Mouse (Mus musculus) CH12.LX (cell line): ENCODE measurements at regions not wholly inside any gene's neighbourhood (a gene's known extent, or its start where the extent isn't known, plus 50 kb on each side); places are given as distances from the start of the nearest gene placed in this dataset.

ENCODE experiments used
- DNase-seq: peaks from one replicate; pipeline ENCODE4 v3.0.0-alpha.2; 2013; ENCODE audit errors: extremely low read depth
- H3K27ac ChIP-seq: 2 replicates; pipeline ENCODE4 v1.5.1; 2012; ENCODE audit warnings: low read depth, mild to moderate bottlenecking, control low read depth, moderate library complexity; ENCODE audit not compliant: insufficient read depth
- H3K27me3 ChIP-seq: replicated peaks from 2 replicates; pipeline ENCODE3; 2012; ENCODE audit warnings: inconsistent platforms
- H3K36me3 ChIP-seq, 2 experiments: replicated peaks in 1 of 2; 2 replicates each; pipeline versions ENCODE3 to v1.6.1; 2012; ENCODE audit warnings: inconsistent platforms in 1 of 2, low read length in 1 of 2, mild to moderate bottlenecking in 1 of 2, mixed read lengths in 1 of 2, moderate library complexity in 1 of 2; ENCODE audit not compliant: control insufficient read depth in 1 of 2, insufficient read depth in 1 of 2
- H3K4me1 ChIP-seq, 2 experiments: 2 replicates each; pipeline ENCODE4 v1.6.1; 2012; ENCODE audit warnings: inconsistent platforms in 1 of 2, moderate library complexity in 1 of 2; ENCODE audit not compliant: insufficient read depth in 2 of 2, control insufficient read depth in 1 of 2
- H3K4me2 ChIP-seq: 2 replicates; pipeline ENCODE4 v1.6.1; 2012; ENCODE audit warnings: low read depth, mild to moderate bottlenecking, control low read depth; ENCODE audit not compliant: poor library complexity, insufficient read depth, severe bottlenecking
- H3K4me3 ChIP-seq, 3 experiments: fragments of 150-350 bp in 1 of 3; sonication (generic) in 1 of 3; replicated peaks in 1 of 3; 2 replicates each; pipeline versions ENCODE3 to v1.5.1; 2011 to 2012; ENCODE audit warnings: low read depth in 2 of 3, low read length in 2 of 3, mild to moderate bottlenecking in 2 of 3, moderate library complexity in 2 of 3, control low read depth in 1 of 3, improper control_type of control experiment in 1 of 3, inconsistent platforms in 1 of 3, mixed read lengths in 1 of 3; ENCODE audit not compliant: poor library complexity in 1 of 3
- H3K79me2 ChIP-seq: replicated peaks from 2 replicates; pipeline ENCODE4 v1.6.1; 2012; ENCODE audit warnings: mild to moderate bottlenecking, moderate library complexity; ENCODE audit not compliant: control insufficient read depth, poor library complexity, insufficient read depth, severe bottlenecking; ENCODE audit errors: extremely low read depth
- H3K9ac ChIP-seq: 2 replicates; pipeline ENCODE4 v1.6.1; 2012; ENCODE audit warnings: low read depth, mild to moderate bottlenecking, control low read depth, moderate library complexity; ENCODE audit not compliant: insufficient read depth
- H3K9me3 ChIP-seq: replicated peaks from 2 replicates; pipeline ENCODE3; 2012; ENCODE audit warnings: low read length, inconsistent platforms, mixed read lengths
- BHLHE40 ChIP-seq: IDR thresholded peaks from 2 replicates; pipeline ENCODE4 v1.6.1; 2011; ENCODE audit warnings: mild to moderate bottlenecking, low read depth, low read length, improper control_type of control experiment
- CHD1 ChIP-seq: IDR thresholded peaks from 2 replicates; pipeline ENCODE4 v1.6.1; 2012; ENCODE audit warnings: low read depth, low read length, improper control_type of control experiment, inconsistent platforms
- CHD2 ChIP-seq: IDR thresholded peaks from 2 replicates; pipeline ENCODE4 v1.6.1; 2011; ENCODE audit warnings: low read length, improper control_type of control experiment
- E2F4 ChIP-seq: IDR thresholded peaks from 2 replicates; pipeline ENCODE4 v1.6.1; 2011; ENCODE audit warnings: low read depth, low read length, improper control_type of control experiment; ENCODE audit not compliant: insufficient replicate concordance
- ELF1 ChIP-seq: IDR thresholded peaks from 2 replicates; pipeline ENCODE4 v1.6.1; 2014; ENCODE audit warnings: low read depth, mild to moderate bottlenecking, inconsistent platforms, low read length, improper control_type of control experiment
- EP300 ChIP-seq: IDR thresholded peaks from 2 replicates; pipeline ENCODE4 v1.6.1; 2011; ENCODE audit warnings: low read length, improper control_type of control experiment
- ETS1 ChIP-seq: conservative IDR thresholded peaks from 2 replicates; pipeline ENCODE4 v1.6.1; 2012; ENCODE audit warnings: low read depth, mild to moderate bottlenecking, inconsistent platforms, low read length, improper control_type of control experiment, moderate library complexity
- HCFC1 ChIP-seq: IDR thresholded peaks from 2 replicates; pipeline ENCODE4 v1.6.1; 2012; ENCODE audit warnings: low read depth, mild to moderate bottlenecking, inconsistent platforms, low read length, improper control_type of control experiment
- IRF4 ChIP-seq: IDR thresholded peaks from 2 replicates; pipeline ENCODE4 v1.6.1; 2014; ENCODE audit warnings: low read depth, mild to moderate bottlenecking, inconsistent platforms, low read length, improper control_type of control experiment
- JUN ChIP-seq: IDR thresholded peaks from 2 replicates; pipeline ENCODE4 v1.6.1; 2011; ENCODE audit warnings: low read depth, mild to moderate bottlenecking, low read length, improper control_type of control experiment, moderate library complexity; ENCODE audit not compliant: insufficient read depth
- JUND ChIP-seq: conservative IDR thresholded peaks from 2 replicates; pipeline ENCODE4 v1.6.1; 2011; ENCODE audit warnings: low read depth, low read length, improper control_type of control experiment
- KAT2A ChIP-seq: IDR thresholded peaks from 2 replicates; pipeline ENCODE4 v1.6.1; 2012; ENCODE audit warnings: low read length, improper control_type of control experiment, inconsistent platforms; ENCODE audit not compliant: insufficient replicate concordance
- MAFK ChIP-seq: IDR thresholded peaks from 2 replicates; pipeline ENCODE4 v1.6.1; 2011; ENCODE audit warnings: low read length, improper control_type of control experiment; ENCODE audit not compliant: insufficient replicate concordance
- MAX ChIP-seq: IDR thresholded peaks from 2 replicates; pipeline ENCODE4 v1.6.1; 2011; ENCODE audit warnings: low read length, improper control_type of control experiment
- MAZ ChIP-seq: IDR thresholded peaks from 2 replicates; pipeline ENCODE4 v1.6.1; 2012; ENCODE audit warnings: low read depth, mild to moderate bottlenecking, inconsistent platforms, low read length, improper control_type of control experiment, moderate library complexity
- MEF2A ChIP-seq: IDR thresholded peaks from 2 replicates; pipeline ENCODE4 v1.6.1; 2014; ENCODE audit warnings: low read depth, mild to moderate bottlenecking, inconsistent platforms, low read length, improper control_type of control experiment, borderline replicate concordance
- MXI1 ChIP-seq: IDR thresholded peaks from 2 replicates; pipeline ENCODE4 v1.6.1; 2011; ENCODE audit warnings: mild to moderate bottlenecking, low read depth, low read length, improper control_type of control experiment
- MYC ChIP-seq: IDR thresholded peaks from 2 replicates; pipeline ENCODE4 v1.6.1; 2011; ENCODE audit warnings: low read depth, mild to moderate bottlenecking, improper control_type of control experiment, low read length
- NELFE ChIP-seq: IDR thresholded peaks from 2 replicates; pipeline ENCODE4 v1.6.1; 2011; ENCODE audit warnings: low read depth, low read length, improper control_type of control experiment
- NRF1 ChIP-seq: IDR thresholded peaks from 2 replicates; pipeline ENCODE4 v1.6.1; 2014; ENCODE audit warnings: low read depth, mild to moderate bottlenecking, inconsistent platforms, low read length, improper control_type of control experiment, moderate library complexity
- PAX5 ChIP-seq: IDR thresholded peaks from 2 replicates; pipeline ENCODE4 v1.6.1; 2012; ENCODE audit warnings: low read length, inconsistent platforms, mixed read lengths
- POLR2AphosphoS2 ChIP-seq: IDR thresholded peaks from 2 replicates; pipeline ENCODE4 v1.6.1; 2011; ENCODE audit warnings: low read depth, low read length, improper control_type of control experiment
- RCOR1 ChIP-seq: conservative IDR thresholded peaks from 2 replicates; pipeline ENCODE4 v1.6.1; 2012; ENCODE audit warnings: low read depth, mild to moderate bottlenecking, inconsistent platforms, low read length, improper control_type of control experiment
- SIN3A ChIP-seq: IDR thresholded peaks from 2 replicates; pipeline ENCODE4 v1.6.1; 2012; ENCODE audit warnings: low read length, improper control_type of control experiment, inconsistent platforms
- TBP ChIP-seq: conservative IDR thresholded peaks from 2 replicates; pipeline ENCODE4 v1.6.1; 2011; ENCODE audit warnings: low read depth, low read length, improper control_type of control experiment
- TCF12 ChIP-seq: IDR thresholded peaks from 2 replicates; pipeline ENCODE4 v1.6.1; 2014; ENCODE audit warnings: low read depth, mild to moderate bottlenecking, inconsistent platforms, low read length, improper control_type of control experiment
- UBTF ChIP-seq: IDR thresholded peaks from 2 replicates; pipeline ENCODE4 v1.6.1; 2012; ENCODE audit warnings: low read depth, mild to moderate bottlenecking, inconsistent platforms, low read length, improper control_type of control experiment, moderate library complexity
- USF1 ChIP-seq: IDR thresholded peaks from 2 replicates; pipeline ENCODE4 v1.6.1; 2014; ENCODE audit warnings: low read depth, mild to moderate bottlenecking, inconsistent platforms, low read length, improper control_type of control experiment
- USF2 ChIP-seq: conservative IDR thresholded peaks from 2 replicates; pipeline ENCODE4 v1.6.1; 2011; ENCODE audit warnings: low read depth, low read length, improper control_type of control experiment
- ZKSCAN1 ChIP-seq: IDR thresholded peaks from 2 replicates; pipeline ENCODE4 v1.6.1; 2012; ENCODE audit warnings: low read depth, inconsistent platforms, low read length, improper control_type of control experiment, borderline replicate concordance
- ZMIZ1 ChIP-seq: IDR thresholded peaks from 2 replicates; pipeline ENCODE4 v1.6.1; 2012; ENCODE audit warnings: low read depth, mild to moderate bottlenecking, inconsistent platforms, low read length, improper control_type of control experiment
- dilution Hi-C: fragments of 300-500 bp; cut with MboI; formaldehyde crosslinking; loops from 2 replicates; pipeline ENCODE4 v1.14.3; 2020; ENCODE audit warnings: low sequenced_read_pairs; ENCODE audit not compliant: extremely low pct_unique_long_range_greater_than_20kb, extremely low pct_ligation_motif_present
- in situ Hi-C: fragments of 300-500 bp; cut with MboI; formaldehyde crosslinking; loops from 3 replicates; pipeline ENCODE4 v1.14.3; 2019; ENCODE audit warnings: low sequenced_read_pairs, low pct_ligation_motif_present, low pct_unique_long_range_greater_than_20kb, mixed read lengths

GRCm38 (mm10) chr3:144109769-144110168 lies 95.3 kb downstream of the Lmo4 start (continued):
- TF ChIP-seq MYC (no peak; the same call in 1 of the 2 replicates), IRF4 (peak; percentile 86), NRF1 (no peak), BHLHE40 (peak; percentile 63)
- TF ChIP-seq, all 38 proteins: peak for 13

- in situ Hi-C loops = no loop called here
- no peaks in the 10 kb centered on the region for H3K9me3 ChIP-seq
- H3K79me2 ChIP-seq = no peaks in the 10 kb centered on the region
- dilution Hi-C loops = no loop called here
- H3K27ac ChIP-seq = no peak overlapping the region
- no peak overlapping the region for H3K9ac ChIP-seq
- H3K4me2 ChIP-seq = no peak overlapping the region
- DNase-seq = no peak
- H3K27me3 ChIP-seq = no peaks in the 10 kb centered on the region
- TF ChIP-seq EP300 (no peak), MXI1 (0 out of 2 replicates have a peak, but pooled peaks have one; percentile 14)
- no peaks in the 10 kb centered on the region for H3K36me3 ChIP-seq
- peaks cover 19 to 40% of the 10 kb centered on the region in 2 experiments for H3K4me1 ChIP-seq
- no peak overlapping the region for H3K4me3 ChIP-seq
Observed at GRCm38 (mm10) chr3:144108310-144108709, 96.7 kb downstream of the Lmo4 start.

GRCm38 (mm10) chr3:144107664-144108063 lies 97.4 kb downstream of the Lmo4 start:
- no peak overlapping the region; the same call in 1 of the 2 replicates for H3K9ac ChIP-seq
- no peaks in the 10 kb centered on the region for H3K9me3 ChIP-seq
- H3K36me3 ChIP-seq = no peaks in the 10 kb centered on the region
- in situ Hi-C loops = no loop called here
- dilution Hi-C loops = no loop called here
- peaks cover 19 to 40% of the 10 kb centered on the region in 2 experiments for H3K4me1 ChIP-seq
- H3K4me2 ChIP-seq = no peak overlapping the region
- no peaks in the 10 kb centered on the region for H3K27me3 ChIP-seq
- H3K4me3 ChIP-seq = no peak overlapping the region
- peak; percentile 75 for DNase-seq
- H3K27ac ChIP-seq = no peak overlapping the region
- no peaks in the 10 kb centered on the region for H3K79me2 ChIP-seq
- TF ChIP-seq ZKSCAN1 (no peak), E2F4 (no peak), PAX5 (no peak), MEF2A (peak; percentile 68; the same call in 1 of the 2 replicates), JUN (peak; percentile 58; the same call in 1 of the 2 replicates), RCOR1 (no peak), CHD1 (no peak), UBTF (no peak), MAFK (no peak), ZMIZ1 (no peak), SIN3A (0 out of 2 replicates have a peak, but pooled peaks have one; percentile 42), MAX (no peak), CHD2 (no peak), JUND (peak; percentile 65; the same call in 1 of the 2 replicates), NELFE (no peak), HCFC1 (no peak), USF2 (no peak), EP300 (peak; percentile 77), USF1 (no peak), ELF1 (no peak), TBP (0 out of 2 replicates have a peak, but pooled peaks have one; percentile 12), KAT2A (no peak), MAZ (no peak; the same call in 1 of the 2 replicates), ETS1 (peak; percentile 51; the same call in 1 of the 2 replicates), NRF1 (no peak), TCF12 (peak; percentile 34; the same call in 1 of the 2 replicates), POLR2AphosphoS2 (no peak), MYC (no peak)
